Mouse (Mus musculus): ENCODE data around the gene Rad54l2. TPM values are rescaled to one million over a fixed set of nuclear protein-coding genes. Genes with fewer than 3 reads are reported as not detected.

Rad54l2 gene
- total RNA-seq (2014; rRNA removed) (8.1 and 8.9 TPM in 2 replicates), polyA plus RNA-seq (2012; rRNA removed) (16.4 and 21.5 TPM in 2 replicates)

DNA sequence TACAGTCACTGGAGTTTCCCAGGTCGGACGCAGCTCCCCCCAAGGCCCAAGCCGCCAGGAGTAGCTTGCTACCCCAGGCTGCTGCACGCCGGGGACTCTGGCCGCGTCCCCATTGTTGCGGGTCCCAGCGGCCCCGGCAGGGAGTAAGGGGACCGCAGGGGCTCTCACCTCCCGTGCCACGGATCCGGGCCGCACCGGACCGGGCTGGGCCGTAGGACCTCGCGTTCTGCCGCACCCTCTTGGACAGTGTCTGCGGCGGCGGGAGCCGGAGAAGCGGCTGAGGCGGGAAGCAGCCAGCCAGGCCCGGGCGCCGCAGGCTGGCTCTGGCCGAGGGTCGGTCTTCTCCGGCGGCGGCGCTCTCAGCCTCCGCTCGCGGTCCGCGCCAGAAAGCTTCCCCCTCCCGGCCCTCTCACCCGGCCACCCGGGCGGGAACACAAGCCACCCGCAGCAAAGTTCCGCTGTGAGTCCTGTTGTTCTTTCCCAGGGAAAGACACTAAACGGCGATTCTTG is at the start of gene Rad54l2:
Gene Rad54l2 (minus strand): TSS at position 383 of the 510 bp plus-strand sequence.
- H3K27me3 ChIP-seq (ENCODE audit: control insufficient read depth, insufficient read depth, low read length): no peaks in the 10 kb centered on the region
- no peaks in the 10 kb centered on the region for H3K36me3 ChIP-seq (ENCODE audit: control insufficient read depth, insufficient read depth, low read length)
- peak within 1 kb of the TSS; percentile 99 for H3K9ac ChIP-seq (ENCODE audit: low read depth, low read length)
- peaks cover 29% of the 10 kb centered on the region; the same call in 1 of the 2 replicates for H3K79me2 ChIP-seq (ENCODE audit: control insufficient read depth, insufficient read depth, low read length)
- DNase-seq (ENCODE audit: extremely low read depth, low read depth, low spot score): no peak
- peak within 1 kb of the TSS; percentile 95 for H3K4me3 ChIP-seq (ENCODE audit: insufficient read depth, low read depth, low read length)
- no peak for TF ChIP-seq CTCF (IDR thresholded peaks at IDR 0.05; ENCODE audit: low read depth, low read length)
- 0 out of 2 replicates have a peak, but pooled peaks have one; percentile 42 for TF ChIP-seq POLR2A (IDR thresholded peaks at IDR 0.05; ENCODE audit: extremely low read depth, insufficient read depth, low read length)
- under 1% methylated on average over 49 of the region's 49 CpGs for WGBS
- H3K27ac ChIP-seq (replicated peaks; ENCODE audit: insufficient read depth, low read depth, low read length): peak within 1 kb of the TSS; percentile 89
- H3K4me1 ChIP-seq (ENCODE audit: control insufficient read depth, insufficient read depth, low read length): peaks cover 19% of the 10 kb centered on the region

DNA sequence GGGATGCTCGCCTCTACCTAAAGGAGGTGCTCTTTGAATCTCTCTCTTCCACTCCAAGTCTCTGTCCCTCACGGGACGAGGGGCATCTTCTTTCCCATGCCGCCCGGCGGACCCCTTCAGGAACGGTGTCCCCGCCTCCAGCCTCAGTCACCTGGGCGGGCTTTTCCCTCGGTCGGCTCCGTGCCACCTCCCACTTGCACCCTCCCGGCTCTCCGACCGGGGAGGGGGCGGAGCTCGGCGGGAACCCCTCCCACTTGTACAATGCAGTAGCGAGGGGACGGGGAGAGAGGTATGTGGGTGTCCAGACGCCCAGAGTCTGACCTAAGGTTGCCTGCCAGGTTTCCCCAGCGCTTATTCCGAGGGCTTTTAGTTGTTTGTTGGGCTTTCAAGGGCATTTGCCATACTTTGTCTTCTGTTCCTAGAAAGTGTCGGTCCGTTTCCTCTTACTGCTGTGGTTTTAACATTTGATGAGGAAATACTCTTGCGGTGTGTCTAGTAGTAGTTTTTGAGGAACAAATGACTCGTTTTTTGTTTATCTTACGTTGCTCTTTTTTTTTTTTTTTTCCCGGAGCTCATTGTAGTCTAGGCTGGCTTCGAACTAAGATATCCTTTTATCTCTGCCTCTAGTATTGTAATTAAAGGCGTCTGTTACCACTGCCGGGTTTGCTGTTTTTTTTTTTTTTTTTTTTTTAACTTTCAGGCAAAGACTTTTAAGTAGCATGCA is 33.5 kb upstream of the Rad54l2 start:
- no peaks in the 10 kb centered on the region for H3K27me3 ChIP-seq (ENCODE audit: control insufficient read depth, insufficient read depth, low read length)
- peak overlapping the region; percentile 94 for H3K9ac ChIP-seq (ENCODE audit: low read depth, low read length)
- peak overlapping the region; percentile 97 for H3K4me3 ChIP-seq (ENCODE audit: insufficient read depth, low read depth, low read length)
- peak overlapping the region; percentile 87 for H3K27ac ChIP-seq (replicated peaks; ENCODE audit: insufficient read depth, low read depth, low read length)
- no peaks in the 10 kb centered on the region; the same call in 1 of the 2 replicates for H3K79me2 ChIP-seq (ENCODE audit: control insufficient read depth, insufficient read depth, low read length)
- peak; percentile 78 for DNase-seq (ENCODE audit: extremely low read depth, low read depth, low spot score)
- H3K36me3 ChIP-seq (ENCODE audit: control insufficient read depth, insufficient read depth, low read length): no peaks in the 10 kb centered on the region
- TF ChIP-seq POLR2A (IDR thresholded peaks at IDR 0.05; ENCODE audit: extremely low read depth, insufficient read depth, low read length): 0 out of 2 replicates have a peak, but pooled peaks have one; percentile 24
- TF ChIP-seq CTCF (IDR thresholded peaks at IDR 0.05; ENCODE audit: low read depth, low read length): no peak
- WGBS: under 1% methylated on average over 32 of the region's 32 CpGs
- H3K4me1 ChIP-seq (ENCODE audit: control insufficient read depth, insufficient read depth, low read length): peaks cover 8% of the 10 kb centered on the region; the same call in 1 of the 2 replicates

DNA sequence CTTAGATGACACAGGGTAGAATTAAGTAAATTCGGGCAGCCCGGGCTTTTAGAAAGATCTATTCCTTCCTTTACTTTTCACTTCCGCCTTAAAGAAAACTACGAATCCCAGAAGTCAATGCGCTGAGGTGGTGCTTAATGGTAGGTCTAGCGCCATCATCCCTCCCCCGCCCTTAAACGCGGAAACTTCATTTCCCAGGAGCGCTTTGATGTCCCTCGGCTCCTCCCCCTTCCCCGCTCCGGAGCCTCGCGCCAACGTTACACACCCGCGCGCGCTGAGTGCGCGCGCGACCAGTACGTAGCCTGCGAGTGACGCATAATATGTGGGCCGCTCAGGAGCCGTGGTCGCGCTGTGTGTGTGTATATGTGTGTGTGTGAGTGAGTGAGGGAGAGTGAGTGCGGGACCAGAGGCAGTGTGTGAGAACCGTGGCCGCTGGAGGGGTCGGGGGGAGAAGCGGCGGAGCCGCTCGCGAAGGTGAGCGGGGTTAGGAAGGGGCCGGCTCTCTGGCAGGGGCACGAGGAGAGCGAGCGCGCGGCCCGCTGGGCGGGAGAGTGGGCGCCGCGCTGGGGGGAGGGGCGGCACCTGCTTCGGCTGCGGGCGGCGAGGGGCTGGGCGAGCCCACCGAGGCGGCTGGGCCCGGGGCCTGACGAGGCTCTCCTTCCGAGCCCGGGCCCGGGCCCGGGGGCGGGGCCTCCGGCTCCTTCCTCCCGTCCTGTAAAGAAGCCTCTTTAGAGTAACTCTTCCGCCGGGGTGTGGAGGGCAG is 32.8 kb upstream of the Rad54l2 start, which contains the start of gene Dcaf1:
Gene Dcaf1 (plus strand): TSS at position 257 of the 763 bp plus-strand sequence.
- peak within 1 kb of the TSS; percentile 87 for H3K27ac ChIP-seq (replicated peaks; ENCODE audit: insufficient read depth, low read depth, low read length)
- H3K79me2 ChIP-seq (ENCODE audit: control insufficient read depth, insufficient read depth, low read length): no peaks in the 10 kb centered on the region; the same call in 1 of the 2 replicates
- TF ChIP-seq CTCF (IDR thresholded peaks at IDR 0.05; ENCODE audit: low read depth, low read length): no peak
- peak; percentile 39; the same call in 1 of the 2 replicates for TF ChIP-seq POLR2A (IDR thresholded peaks at IDR 0.05; ENCODE audit: extremely low read depth, insufficient read depth, low read length)
- H3K4me3 ChIP-seq (ENCODE audit: insufficient read depth, low read depth, low read length): peak within 1 kb of the TSS; percentile 97
- under 1% methylated on average over 64 of the region's 71 CpGs for WGBS
- no peaks in the 10 kb centered on the region for H3K36me3 ChIP-seq (ENCODE audit: control insufficient read depth, insufficient read depth, low read length)
- no peaks in the 10 kb centered on the region for H3K27me3 ChIP-seq (ENCODE audit: control insufficient read depth, insufficient read depth, low read length)
- DNase-seq (ENCODE audit: extremely low read depth, low read depth, low spot score): peak; percentile 97
- peaks cover 8% of the 10 kb centered on the region; the same call in 1 of the 2 replicates for H3K4me1 ChIP-seq (ENCODE audit: control insufficient read depth, insufficient read depth, low read length)
- H3K9ac ChIP-seq (ENCODE audit: low read depth, low read length): peak within 1 kb of the TSS; percentile 94

DNA sequence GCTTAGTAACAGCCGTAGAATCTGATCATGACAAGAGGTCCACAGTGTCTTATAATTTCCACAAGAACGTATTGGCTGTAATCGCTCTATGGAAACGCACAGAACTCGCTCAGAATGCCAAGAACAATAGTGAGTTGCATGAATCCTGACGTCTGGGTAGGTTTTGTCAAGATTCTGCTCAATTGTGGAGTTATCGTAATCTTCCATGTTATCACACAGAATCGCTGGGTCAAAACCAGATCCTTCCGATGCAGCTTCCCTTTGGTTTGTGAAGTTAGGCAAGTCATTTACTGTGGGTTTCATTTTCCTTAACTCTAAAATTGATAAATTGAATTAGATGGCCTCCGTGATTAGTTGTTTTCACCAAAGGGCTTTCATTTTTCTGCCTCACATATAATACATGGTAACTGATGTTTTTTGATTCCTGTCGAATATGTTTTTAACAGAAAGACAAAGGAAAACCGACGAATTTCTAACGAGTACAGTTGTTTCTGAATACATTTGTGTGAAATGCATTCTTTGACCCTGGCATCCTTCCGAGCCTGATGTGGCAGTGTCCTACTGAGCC is 32.1 kb upstream of the Rad54l2 start:
- Histone ChIP-seq H3K27ac (replicated peaks; ENCODE audit: insufficient read depth, low read depth, low read length) (peak overlapping the region; percentile 46; the same call in 1 of the 2 replicates), H3K4me3 (ENCODE audit: insufficient read depth, low read depth, low read length) (peak overlapping the region; percentile 66), H3K36me3 (ENCODE audit: control insufficient read depth, insufficient read depth, low read length) (no peaks in the 10 kb centered on the region), H3K27me3 (ENCODE audit: control insufficient read depth, insufficient read depth, low read length) (no peaks in the 10 kb centered on the region), H3K79me2 (ENCODE audit: control insufficient read depth, insufficient read depth, low read length) (no peaks in the 10 kb centered on the region; the same call in 1 of the 2 replicates), H3K9ac (ENCODE audit: low read depth, low read length) (peak overlapping the region; percentile 72), H3K4me1 (ENCODE audit: control insufficient read depth, insufficient read depth, low read length) (peaks cover 8% of the 10 kb centered on the region; the same call in 1 of the 2 replicates)
- DNase-seq (ENCODE audit: extremely low read depth, low read depth, low spot score): no peak
- 31% methylated on average over 15 of the region's 15 CpGs for WGBS
- TF ChIP-seq POLR2A (IDR thresholded peaks at IDR 0.05; ENCODE audit: extremely low read depth, insufficient read depth, low read length) (no peak), CTCF (IDR thresholded peaks at IDR 0.05; ENCODE audit: low read depth, low read length) (no peak)

DNA sequence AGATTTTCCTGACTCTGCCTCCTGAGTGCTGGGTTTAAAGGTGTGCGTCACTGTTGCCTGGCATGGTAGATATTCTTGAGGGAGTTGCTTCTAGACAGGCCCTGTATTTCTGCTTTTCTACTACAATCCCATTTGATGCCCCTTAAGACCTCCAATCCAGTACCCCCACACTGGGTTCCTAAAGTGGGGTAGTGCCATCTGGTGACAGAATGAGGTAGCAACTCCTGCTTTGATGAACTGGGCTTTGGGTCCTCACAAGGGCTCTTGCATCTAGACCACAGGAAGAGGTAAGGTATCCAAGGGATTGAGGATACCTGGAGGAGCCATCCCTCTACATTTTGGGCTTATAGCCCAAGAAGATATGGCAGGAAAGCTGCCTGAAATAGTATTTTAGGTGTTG is 30.2 kb upstream of the Rad54l2 start:
- Histone ChIP-seq H3K9ac (ENCODE audit: low read depth, low read length) (no peak overlapping the region), H3K27me3 (ENCODE audit: control insufficient read depth, insufficient read depth, low read length) (no peaks in the 10 kb centered on the region), H3K36me3 (ENCODE audit: control insufficient read depth, insufficient read depth, low read length) (no peaks in the 10 kb centered on the region), H3K79me2 (ENCODE audit: control insufficient read depth, insufficient read depth, low read length) (no peaks in the 10 kb centered on the region), H3K4me1 (ENCODE audit: control insufficient read depth, insufficient read depth, low read length) (peaks cover 11% of the 10 kb centered on the region; the same call in 1 of the 2 replicates), H3K4me3 (ENCODE audit: insufficient read depth, low read depth, low read length) (no peak overlapping the region), H3K27ac (replicated peaks; ENCODE audit: insufficient read depth, low read depth, low read length) (no peak overlapping the region)
- DNase-seq (ENCODE audit: extremely low read depth, low read depth, low spot score): peak; percentile 24
- TF ChIP-seq CTCF (IDR thresholded peaks at IDR 0.05; ENCODE audit: low read depth, low read length) (peak; percentile 42; the same call in 1 of the 2 replicates), POLR2A (IDR thresholded peaks at IDR 0.05; ENCODE audit: extremely low read depth, insufficient read depth, low read length) (no peak)
- 88% methylated on average over 1 of the region's 1 CpGs for WGBS

All from liver, adult 2 months (tissue).